Mouse (Mus musculus) embryonic facial prominence, embryonic 15.5 days (tissue): ENCODE results near the gene Ctdsp2. TPM values are rescaled to one million over a fixed set of nuclear protein-coding genes. Genes with fewer than 3 reads are reported as not detected.
A peak's percentile ranks its signal among the peaks of the same experiment; 100 is the strongest.

Experiments
- ATAC-seq: fragments of 200-750 bp; cut with Nextera tagmentation; 2 replicates; pipeline ENCODE4 v1.8.0; 2017; ENCODE audit warnings: low read depth, moderate TSS enrichment; ENCODE audit not compliant: insufficient number of reproducible peaks, low FRiP score, low TSS enrichment
- H3K27ac ChIP-seq: fragments of 300-500 bp; sonication (generic); replicated peaks from 2 replicates; pipeline ENCODE4 v1.5.1; 2015; ENCODE audit warnings: mild to moderate bottlenecking, inconsistent platforms
- H3K27me3 ChIP-seq: fragments of 300-500 bp; sonication (generic); 2 replicates; pipeline ENCODE4 v1.6.1; 2015; ENCODE audit warnings: inconsistent platforms
- H3K36me3 ChIP-seq: fragments of 300-500 bp; sonication (generic); 2 replicates; pipeline ENCODE4 v1.6.1; 2015; ENCODE audit warnings: mild to moderate bottlenecking, inconsistent platforms
- H3K4me1 ChIP-seq: fragments of 300-500 bp; sonication (generic); 2 replicates; pipeline ENCODE4 v1.6.1; 2015; ENCODE audit warnings: inconsistent platforms
- H3K4me2 ChIP-seq: fragments of 300-500 bp; sonication (generic); replicated peaks from 2 replicates; pipeline ENCODE4 v1.6.1; 2015; ENCODE audit warnings: mild to moderate bottlenecking, inconsistent platforms
- H3K4me3 ChIP-seq: fragments of 300-500 bp; sonication (generic); replicated peaks from 2 replicates; pipeline ENCODE4 v1.5.1; 2015; ENCODE audit warnings: mild to moderate bottlenecking, inconsistent platforms
- H3K9ac ChIP-seq: fragments of 300-500 bp; sonication (generic); 2 replicates; pipeline ENCODE4 v1.6.1; 2015; ENCODE audit warnings: inconsistent platforms
- H3K9me3 ChIP-seq: fragments of 300-500 bp; sonication (generic); replicated peaks from 2 replicates; pipeline ENCODE4 v1.6.1; 2016; ENCODE audit warnings: inconsistent platforms
- WGBS: fragments of 180-500 bp; shearing (Covaris S2); methylation state at CpG from one replicate; pipeline ENCODE4 v1.1.7; 2015; 5-methylcytosine and 5-hydroxymethylcytosine counted together
- polyA plus RNA-seq: library from polyadenylated mRNA; unstranded; fragments of >200 nt; fragmentation: Nextera tagmentation; extraction: Ambion mirVana; gene quantifications from 2 replicates; pipeline ENCODE4 v1.2.1, GENCODE M21; 2015

The Ctdsp2 gene
- polyA plus RNA-seq, 1 experiment from 2014 or later: 93.9 TPM

- Histone ChIP-seq H3K27me3 (no peaks in the 10 kb centered on the region), H3K9me3 (no peaks in the 10 kb centered on the region), H3K4me2 (no peak overlapping the region), H3K36me3 (peaks cover 71% of the 10 kb centered on the region), H3K27ac (0 out of 2 replicates have a peak overlapping the region, but pooled peaks have one; percentile 31), H3K4me3 (no peak overlapping the region), H3K4me1 (peaks cover 30% of the 10 kb centered on the region), H3K9ac (no peak overlapping the region)
- no peak for ATAC-seq
- WGBS: 49% methylated on average over 13 of the region's 13 CpGs
These were observed 19.0 kb downstream of the Ctdsp2 start for GRCm38 (mm10) chr10:126997340-126998113.

- Histone ChIP-seq H3K9ac (no peak within 1 kb of the TSS), H3K27me3 (no peaks in the 10 kb centered on the region), H3K36me3 (peaks cover 41% of the 10 kb centered on the region), H3K27ac (0 out of 2 replicates have a peak within 1 kb of the TSS, but pooled peaks have one; percentile 35), H3K9me3 (no peaks in the 10 kb centered on the region), H3K4me1 (peaks cover 16% of the 10 kb centered on the region; the same call in 1 of the 2 replicates), H3K4me2 (no peak within 1 kb of the TSS), H3K4me3 (no peak within 1 kb of the TSS)
- WGBS: 85% methylated on average over 5 of the region's 5 CpGs
- ATAC-seq: no peak
These were observed 22.0 kb downstream of the Ctdsp2 start, which contains the start of gene Avil for GRCm38 (mm10) chr10:127000529-127000928. TSS of gene Avil (plus strand) at chr10:127000709.

- no peak overlapping the region for H3K4me3 ChIP-seq
- peaks cover 16% of the 10 kb centered on the region; the same call in 1 of the 2 replicates for H3K4me1 ChIP-seq
- H3K27ac ChIP-seq: no peak overlapping the region
- no peak overlapping the region for H3K4me2 ChIP-seq
- no peaks in the 10 kb centered on the region for H3K9me3 ChIP-seq
- H3K36me3 ChIP-seq: peaks cover 34% of the 10 kb centered on the region
- H3K27me3 ChIP-seq: no peaks in the 10 kb centered on the region
- H3K9ac ChIP-seq: no peak overlapping the region
- no peak for ATAC-seq
- 73% methylated on average over 9 of the region's 9 CpGs for WGBS
These were observed 22.8 kb downstream of the Ctdsp2 start for GRCm38 (mm10) chr10:127001297-127001696.

GRCm38 (mm10) chr10:127002056-127002455 lies 23.5 kb downstream of the Ctdsp2 start:
- Histone ChIP-seq H3K9me3 (no peaks in the 10 kb centered on the region), H3K9ac (no peak overlapping the region), H3K4me1 (peaks cover 16% of the 10 kb centered on the region; the same call in 1 of the 2 replicates), H3K27me3 (no peaks in the 10 kb centered on the region), H3K36me3 (peaks cover 34% of the 10 kb centered on the region), H3K4me3 (no peak overlapping the region), H3K4me2 (no peak overlapping the region), H3K27ac (no peak overlapping the region)
- 87% methylated on average over 1 of the region's 1 CpGs for WGBS
- no peak for ATAC-seq

GRCm38 (mm10) chr10:127002765-127003164 lies 24.2 kb downstream of the Ctdsp2 start:
- Histone ChIP-seq H3K4me3 (no peak overlapping the region), H3K27ac (no peak overlapping the region), H3K4me1 (peaks cover 11% of the 10 kb centered on the region; the same call in 1 of the 2 replicates), H3K36me3 (peaks cover 28% of the 10 kb centered on the region), H3K9me3 (no peaks in the 10 kb centered on the region), H3K4me2 (no peak overlapping the region), H3K9ac (no peak overlapping the region), H3K27me3 (no peaks in the 10 kb centered on the region)
- WGBS: 87% methylated on average over 5 of the region's 5 CpGs
- no peak for ATAC-seq

- ATAC-seq: no peak
- Histone ChIP-seq H3K4me3 (no peak overlapping the region), H3K4me2 (no peak overlapping the region), H3K27me3 (no peaks in the 10 kb centered on the region), H3K36me3 (peaks cover 22% of the 10 kb centered on the region), H3K27ac (no peak overlapping the region), H3K9me3 (no peaks in the 10 kb centered on the region), H3K9ac (no peak overlapping the region), H3K4me1 (peaks cover 11% of the 10 kb centered on the region; the same call in 1 of the 2 replicates)
- WGBS: 81% methylated on average over 8 of the region's 8 CpGs
These were observed 24.8 kb downstream of the Ctdsp2 start for GRCm38 (mm10) chr10:127003334-127003733.

GRCm38 (mm10) chr10:127003806-127004205 lies 25.3 kb downstream of the Ctdsp2 start:
- Histone ChIP-seq H3K4me2 (no peak overlapping the region), H3K36me3 (peaks cover 17% of the 10 kb centered on the region), H3K27ac (no peak overlapping the region), H3K4me1 (peaks cover 11% of the 10 kb centered on the region; the same call in 1 of the 2 replicates), H3K27me3 (no peaks in the 10 kb centered on the region), H3K9me3 (no peaks in the 10 kb centered on the region), H3K9ac (no peak overlapping the region), H3K4me3 (no peak overlapping the region)
- ATAC-seq: no peak
- WGBS: 81% methylated on average over 7 of the region's 7 CpGs

GRCm38 (mm10) chr10:127016488-127016887 lies 38.0 kb downstream of the Ctdsp2 start:
- 46% methylated on average over 5 of the region's 5 CpGs for WGBS
- Histone ChIP-seq H3K4me3 (no peak overlapping the region), H3K27me3 (no peaks in the 10 kb centered on the region), H3K4me1 (peaks cover 6% of the 10 kb centered on the region), H3K27ac (no peak overlapping the region), H3K9me3 (no peaks in the 10 kb centered on the region), H3K9ac (no peak overlapping the region), H3K36me3 (peaks cover 6% of the 10 kb centered on the region; the same call in 1 of the 2 replicates), H3K4me2 (no peak overlapping the region)
- ATAC-seq: no peak

GRCm38 (mm10) chr10:127017071-127017470 lies 38.6 kb downstream of the Ctdsp2 start:
- 6% methylated on average over 2 of the region's 2 CpGs for WGBS
- no peak overlapping the region for H3K9ac ChIP-seq
- H3K27me3 ChIP-seq: no peaks in the 10 kb centered on the region
- H3K36me3 ChIP-seq: peaks cover 11% of the 10 kb centered on the region; the same call in 1 of the 2 replicates
- peaks cover 6% of the 10 kb centered on the region for H3K4me1 ChIP-seq
- H3K9me3 ChIP-seq: no peaks in the 10 kb centered on the region
- H3K27ac ChIP-seq: no peak overlapping the region
- no peak overlapping the region for H3K4me2 ChIP-seq
- no peak for ATAC-seq
- no peak overlapping the region for H3K4me3 ChIP-seq

GRCm38 (mm10) chr10:127018422-127018821 lies 39.9 kb downstream of the Ctdsp2 start:
- 70% methylated on average over 16 of the region's 16 CpGs for WGBS
- Histone ChIP-seq H3K4me3 (no peak overlapping the region), H3K27ac (no peak overlapping the region), H3K4me1 (peaks cover 6% of the 10 kb centered on the region), H3K36me3 (peaks cover 19% of the 10 kb centered on the region), H3K27me3 (no peaks in the 10 kb centered on the region), H3K9ac (no peak overlapping the region), H3K9me3 (no peaks in the 10 kb centered on the region), H3K4me2 (no peak overlapping the region)
- no peak for ATAC-seq

- peak; percentile 81 for ATAC-seq
- H3K9ac ChIP-seq: peak within 1 kb of the TSS; percentile 83
- WGBS: 5% methylated on average over 56 of the region's 56 CpGs
These were observed 52.1 kb downstream of the Ctdsp2 start, which contains the start of gene Tsfm for GRCm38 (mm10) chr10:127030336-127031296. TSS of gene Tsfm (minus strand) at chr10:127030840.

More at GRCm38 (mm10) chr10:127030336-127031296, 52.1 kb downstream of the Ctdsp2 start, which contains the start of gene Tsfm:
- Histone ChIP-seq H3K36me3 (peaks cover 32% of the 10 kb centered on the region), H3K9me3 (no peaks in the 10 kb centered on the region), H3K27ac (peak within 1 kb of the TSS; percentile 83), H3K4me1 (peaks cover 5% of the 10 kb centered on the region), H3K4me2 (peak within 1 kb of the TSS; percentile 85), H3K4me3 (peak within 1 kb of the TSS; percentile 94), H3K27me3 (no peaks in the 10 kb centered on the region)
